Mouse (Mus musculus) mouse embryonic stem cell (cell line): ENCODE measurements around the gene Cd59b.

Experiments used
- in situ Hi-C, 2 experiments: fragments of 300-500 bp; cut with MboI; formaldehyde crosslinking; loops; 1 replicate in 1 of 2; 3 replicates in 1 of 2; pipeline ENCODE4 v1.14.3; 2019 to 2020; ENCODE audit warnings: low sequenced_read_pairs in 2 of 2, low pct_unique_long_range_greater_than_20kb in 1 of 2, mixed read lengths in 1 of 2; ENCODE audit not compliant: unreplicated experiment in 1 of 2

Gene Cd59b

DNA sequence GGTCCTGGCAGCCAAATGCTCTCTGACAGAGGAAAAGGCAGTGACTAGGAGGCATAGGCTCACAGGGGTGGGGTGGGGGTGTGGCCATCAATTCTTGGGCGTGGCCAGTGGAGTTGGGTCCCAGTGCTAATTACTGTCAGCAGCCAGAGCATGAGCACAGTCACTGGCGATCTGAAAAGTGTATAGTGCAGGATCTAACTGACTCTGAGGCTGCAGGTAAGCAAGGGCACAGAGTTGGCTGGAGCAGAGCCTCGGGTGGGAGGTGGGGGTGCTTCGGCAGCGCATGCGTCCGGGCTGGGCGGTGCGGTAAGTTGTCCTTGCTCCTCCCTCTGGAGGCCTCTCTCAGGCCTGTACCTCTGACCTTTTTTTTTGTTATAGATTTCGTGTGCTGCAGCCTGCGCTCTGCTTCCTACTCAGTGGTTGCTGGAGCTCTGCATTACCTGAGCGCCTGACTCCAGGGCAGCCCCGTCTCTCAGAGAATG, at the start of gene Cd59b:
Cd59b (plus strand) TSS at position 146 of the 482 bp plus-strand sequence.
- in situ Hi-C loops: no loop called here

- in situ Hi-C loops: no loop called here
These were observed 46.6 kb upstream of the Cd59b start for GRCm38 (mm10) chr2:104023096-104023495.

- in situ Hi-C loops: loop anchor here in 1 of 2 experiments (25.0 kb wide), 1 partner anchor 388 kb away; the partner anchor contains the start of gene D430041D05Rik
These were observed 45.0 kb upstream of the Cd59b start for GRCm38 (mm10) chr2:104024656-104025055.

- in situ Hi-C loops: loop anchor here in 1 of 2 experiments (25.0 kb wide), 1 partner anchor 385 kb away; the partner anchor contains the start of gene D430041D05Rik
These were observed 42.1 kb upstream of the Cd59b start, which contains the start of gene Fbxo3 for GRCm38 (mm10) chr2:104027458-104028138. Fbxo3 (plus strand) TSS chr2:104027721.

DNA sequence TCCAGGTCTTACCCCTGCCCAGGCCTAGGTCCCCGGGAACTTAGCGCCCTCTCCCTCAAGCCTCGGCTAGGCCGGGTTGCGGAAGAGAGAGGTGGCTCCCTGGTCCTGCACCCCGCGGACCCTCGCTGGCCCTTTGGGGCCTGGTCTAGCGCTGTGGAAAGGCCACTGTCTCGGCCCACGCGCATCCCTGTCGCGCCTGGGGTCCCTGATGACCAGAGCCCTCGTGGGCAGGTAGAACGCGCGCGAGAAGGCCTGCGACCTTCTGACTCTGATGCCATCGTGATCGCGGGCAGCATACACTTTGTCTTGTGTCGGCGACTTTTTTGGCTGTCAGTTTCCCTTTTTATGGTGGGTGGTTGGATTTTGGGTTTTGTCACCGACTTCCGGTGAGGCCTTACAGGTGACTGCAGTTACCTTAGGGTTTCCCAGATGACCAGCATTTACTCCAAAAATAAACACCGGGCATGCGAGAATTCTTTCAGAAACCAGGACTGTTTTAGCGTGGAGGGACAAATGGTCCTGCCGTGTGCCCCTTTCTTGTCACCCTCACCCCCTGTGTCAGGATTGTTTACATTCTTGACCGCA, 41.4 kb upstream of the Cd59b start, which contains the start of gene 4931422A03Rik:
4931422A03Rik (minus strand) TSS at position 223 of the 585 bp plus-strand sequence.
- in situ Hi-C loops: loop anchor here in 1 of 2 experiments (25.0 kb wide), 1 partner anchor 384 kb away; the partner anchor contains the start of gene D430041D05Rik

DNA sequence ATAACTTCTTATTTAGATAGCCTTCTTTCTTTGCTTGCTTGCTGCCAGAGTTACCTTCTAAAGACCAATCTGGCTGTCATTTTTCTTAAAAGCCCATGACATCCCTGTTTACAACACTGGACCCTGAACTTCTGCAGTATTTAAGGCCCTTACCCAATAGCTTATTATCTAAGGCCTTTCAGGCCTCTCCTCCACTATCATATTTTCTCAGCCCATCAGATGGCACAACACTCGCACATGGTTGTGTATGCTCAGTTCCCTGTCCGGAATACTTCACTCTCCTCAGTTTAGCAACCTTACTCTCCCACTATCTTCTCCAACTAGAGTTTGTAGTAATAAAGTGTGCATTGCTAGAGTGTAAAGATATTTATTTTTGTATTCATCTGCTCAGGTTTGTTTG, 40.6 kb upstream of the Cd59b start:
- in situ Hi-C loops: loop anchor here in 1 of 2 experiments (25.0 kb wide), 1 partner anchor 383 kb away; the partner anchor contains the start of gene D430041D05Rik

DNA sequence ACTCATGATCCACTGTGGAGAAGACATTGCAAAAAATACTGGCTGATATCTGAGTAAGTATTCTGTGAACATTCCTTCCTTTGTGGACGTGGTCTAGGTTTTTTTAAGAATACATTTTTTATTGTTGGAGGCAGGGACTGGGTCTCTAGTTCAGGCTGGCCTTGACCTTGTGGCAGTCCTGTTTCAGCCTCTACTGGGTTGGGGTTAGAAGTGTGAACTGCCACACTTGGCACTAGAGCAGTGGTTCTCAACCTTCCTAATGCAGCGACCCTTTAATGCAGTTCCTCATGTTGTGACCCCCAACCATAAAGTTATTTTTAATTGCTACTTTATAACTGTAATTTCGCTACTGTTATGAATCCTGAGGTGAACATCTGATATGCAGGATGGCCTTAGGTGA, 39.3 kb upstream of the Cd59b start:
- in situ Hi-C loops: loop anchor here in 1 of 2 experiments (10.0 to 25.0 kb wide), 2 partner anchors 94 to 382 kb away; partner anchors contain the start of genes A930018P22Rik and D430041D05Rik

GRCm38 (mm10) chr2:104032056-104032455, 37.6 kb upstream of the Cd59b start:
- in situ Hi-C loops: loop anchor here in 1 of 2 experiments (10.0 to 25.0 kb wide), 2 partner anchors 93 to 380 kb away; partner anchors contain the start of genes A930018P22Rik and D430041D05Rik

DNA sequence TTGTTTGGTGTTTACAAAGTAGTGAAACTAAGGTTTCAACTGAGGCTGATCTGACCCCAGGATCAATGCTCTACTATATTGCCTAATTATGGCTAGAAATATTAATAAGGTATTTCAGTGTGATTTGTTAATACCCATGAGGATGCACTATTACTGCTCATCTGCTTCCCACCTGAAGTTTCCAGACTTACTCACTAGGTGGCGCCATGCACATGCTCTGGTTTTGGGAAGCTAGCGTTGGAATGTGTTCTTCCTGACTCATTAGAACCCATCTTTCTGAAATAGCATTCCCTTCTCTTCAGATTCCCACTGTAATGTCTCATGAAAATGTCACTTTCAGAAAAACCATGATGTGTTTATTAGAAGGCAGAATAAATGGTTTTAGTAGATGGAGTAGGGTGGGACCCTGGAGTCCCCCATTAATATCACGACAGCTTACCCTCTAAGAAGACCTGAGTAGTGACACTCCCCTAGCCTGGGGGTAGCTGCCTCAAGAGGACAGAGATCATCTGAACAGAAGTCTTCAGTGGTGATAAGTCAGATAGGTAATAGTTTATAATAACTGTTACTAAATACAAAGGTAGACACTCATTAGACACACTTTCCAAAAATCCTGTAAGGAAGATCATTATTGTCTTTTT, 34.7 kb upstream of the Cd59b start:
- in situ Hi-C loops: loop anchor here in 1 of 2 experiments (10.0 to 25.0 kb wide), 2 partner anchors 90 to 377 kb away; partner anchors contain the start of genes A930018P22Rik and D430041D05Rik

GRCm38 (mm10) chr2:104035595-104035994, 34.1 kb upstream of the Cd59b start:
- in situ Hi-C loops: loop anchor here in 1 of 2 experiments (10.0 to 25.0 kb wide), 2 partner anchors 89 to 377 kb away; partner anchors contain the start of genes A930018P22Rik and D430041D05Rik

- in situ Hi-C loops: loop anchor here in 1 of 2 experiments (10.0 to 25.0 kb wide), 2 partner anchors 88 to 376 kb away; partner anchors contain the start of genes A930018P22Rik and D430041D05Rik
These were observed 33.3 kb upstream of the Cd59b start for GRCm38 (mm10) chr2:104036316-104036715.

GRCm38 (mm10) chr2:104038236-104038635, 31.4 kb upstream of the Cd59b start:
- in situ Hi-C loops: loop anchor here in 1 of 2 experiments (10.0 to 25.0 kb wide), 2 partner anchors 87 to 374 kb away; partner anchors contain the start of genes A930018P22Rik and D430041D05Rik

DNA sequence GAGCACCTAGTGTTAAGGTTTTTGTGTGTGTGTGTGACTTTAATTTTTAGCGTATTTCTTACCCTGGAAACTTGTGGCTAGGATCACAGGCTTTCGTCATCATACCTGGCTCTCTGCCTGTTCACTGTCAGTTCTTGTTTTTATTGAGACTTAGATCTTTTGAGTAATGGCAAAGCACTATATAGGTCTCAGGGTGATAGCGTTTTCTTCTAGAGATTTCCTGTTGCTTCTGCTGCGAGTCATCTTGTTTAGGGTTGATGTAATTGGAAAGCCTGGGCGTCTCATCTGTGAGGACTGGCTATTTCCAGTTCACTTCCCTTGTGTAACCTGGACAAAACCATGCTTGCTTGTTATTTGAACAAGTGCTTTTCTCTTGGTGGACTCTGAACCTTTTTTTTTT, 28.0 kb upstream of the Cd59b start:
- in situ Hi-C loops: loop anchor here in 1 of 2 experiments (25.0 kb wide), 1 partner anchor 371 kb away; the partner anchor contains the start of gene D430041D05Rik

GRCm38 (mm10) chr2:104042766-104043165, 26.9 kb upstream of the Cd59b start:
- in situ Hi-C loops: loop anchor here in 1 of 2 experiments (25.0 kb wide), 1 partner anchor 370 kb away; the partner anchor contains the start of gene D430041D05Rik

- in situ Hi-C loops: loop anchor here in 1 of 2 experiments (25.0 kb wide), 1 partner anchor 368 kb away; the partner anchor contains the start of gene D430041D05Rik
These were observed 25.8 kb upstream of the Cd59b start for GRCm38 (mm10) chr2:104043624-104044478.

DNA sequence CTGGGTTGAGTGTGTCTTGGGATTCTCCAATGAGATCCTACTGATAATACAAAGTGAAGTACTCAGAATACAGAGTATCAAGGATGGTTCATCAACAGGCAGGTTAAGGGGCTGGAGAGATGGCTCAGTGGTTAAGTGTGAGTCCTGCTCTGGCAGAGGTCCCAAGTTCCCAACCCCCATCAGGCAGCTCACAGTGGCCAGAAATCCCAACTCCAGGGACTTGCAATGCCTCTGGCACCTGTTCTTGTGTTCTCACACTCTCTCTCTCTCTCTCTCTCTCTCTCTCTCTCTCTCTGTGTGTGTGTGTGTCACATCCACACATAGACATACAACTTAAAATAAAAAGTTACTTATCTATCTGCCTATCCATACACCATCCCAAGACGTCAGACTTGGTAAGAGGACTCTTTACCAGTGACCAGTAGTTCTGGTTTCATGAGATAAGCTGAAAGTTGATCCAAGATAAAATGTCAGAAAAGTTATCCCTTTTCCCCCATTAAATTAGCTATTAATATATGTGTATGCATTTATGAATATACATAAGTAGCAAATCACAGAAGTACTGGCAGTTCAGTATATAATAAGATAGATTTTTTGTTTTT, 25.1 kb upstream of the Cd59b start:
- in situ Hi-C loops: loop anchor here in 1 of 2 experiments (25.0 kb wide), 1 partner anchor 368 kb away; the partner anchor contains the start of gene D430041D05Rik
